Mouse (Mus musculus): ENCODE data around the gene Igdcc4.
A peak's percentile ranks its signal among the peaks of the same experiment; 100 is the strongest.

Gene Igdcc4

GRCm38 (mm10) chr9:65157631-65158030 is 56.3 kb downstream of the Igdcc4 start:
- DNase-seq (ENCODE audit: low spot score) = no peak

- DNase-seq (ENCODE audit: low spot score) = no peak
Measured at GRCm38 (mm10) chr9:65161188-65161587, 59.9 kb downstream of the Igdcc4 start.

- DNase-seq (ENCODE audit: low spot score) = no peak
Measured at GRCm38 (mm10) chr9:65161881-65162280, 60.6 kb downstream of the Igdcc4 start.

- no peak for DNase-seq (ENCODE audit: low spot score)
Measured at GRCm38 (mm10) chr9:65162711-65163639, 61.7 kb downstream of the Igdcc4 start.

GRCm38 (mm10) chr9:65164870-65165269 is 63.6 kb downstream of the Igdcc4 start:
- DNase-seq (ENCODE audit: low spot score) = no peak

GRCm38 (mm10) chr9:65166386-65166785 is 65.1 kb downstream of the Igdcc4 start:
- DNase-seq (ENCODE audit: low spot score) = no peak

- no peak for DNase-seq (ENCODE audit: low spot score)
Measured at GRCm38 (mm10) chr9:65168534-65168933, 67.2 kb downstream of the Igdcc4 start.

- no peak for DNase-seq (ENCODE audit: low spot score)
Measured at GRCm38 (mm10) chr9:65168952-65169351, 67.7 kb downstream of the Igdcc4 start.

GRCm38 (mm10) chr9:65172654-65173053 is 71.4 kb downstream of the Igdcc4 start:
- DNase-seq (ENCODE audit: low spot score) = no peak

GRCm38 (mm10) chr9:65175234-65175938 is 74.1 kb downstream of the Igdcc4 start:
- no peak for DNase-seq (ENCODE audit: low spot score)

GRCm38 (mm10) chr9:65175939-65176871 is 74.9 kb downstream of the Igdcc4 start:
- DNase-seq (ENCODE audit: low spot score) = no peak

GRCm38 (mm10) chr9:65177497-65177896 is 76.2 kb downstream of the Igdcc4 start:
- no peak for DNase-seq (ENCODE audit: low spot score)

GRCm38 (mm10) chr9:65177912-65178311 is 76.6 kb downstream of the Igdcc4 start:
- no peak for DNase-seq (ENCODE audit: low spot score)

GRCm38 (mm10) chr9:65178336-65179213 is 77.3 kb downstream of the Igdcc4 start:
- DNase-seq (ENCODE audit: low spot score) = peak; percentile 38

- DNase-seq (ENCODE audit: low spot score) = no peak
Measured at GRCm38 (mm10) chr9:65179817-65180624, 78.7 kb downstream of the Igdcc4 start.
